Mouse (Mus musculus) embryo, embryonic 10.5 days (tissue): Measurements from ENCODE around the gene Casc1.

Experiments
- DNase-seq: peaks from one replicate; pipeline ENCODE4 v3.0.0-alpha.2; 2015; ENCODE audit warnings: low spot score

The Casc1 gene

GRCm38 (mm10) chr6:145202432-145203125 lies 8.2 kb downstream of the Casc1 start:
- no peak for DNase-seq

DNA sequence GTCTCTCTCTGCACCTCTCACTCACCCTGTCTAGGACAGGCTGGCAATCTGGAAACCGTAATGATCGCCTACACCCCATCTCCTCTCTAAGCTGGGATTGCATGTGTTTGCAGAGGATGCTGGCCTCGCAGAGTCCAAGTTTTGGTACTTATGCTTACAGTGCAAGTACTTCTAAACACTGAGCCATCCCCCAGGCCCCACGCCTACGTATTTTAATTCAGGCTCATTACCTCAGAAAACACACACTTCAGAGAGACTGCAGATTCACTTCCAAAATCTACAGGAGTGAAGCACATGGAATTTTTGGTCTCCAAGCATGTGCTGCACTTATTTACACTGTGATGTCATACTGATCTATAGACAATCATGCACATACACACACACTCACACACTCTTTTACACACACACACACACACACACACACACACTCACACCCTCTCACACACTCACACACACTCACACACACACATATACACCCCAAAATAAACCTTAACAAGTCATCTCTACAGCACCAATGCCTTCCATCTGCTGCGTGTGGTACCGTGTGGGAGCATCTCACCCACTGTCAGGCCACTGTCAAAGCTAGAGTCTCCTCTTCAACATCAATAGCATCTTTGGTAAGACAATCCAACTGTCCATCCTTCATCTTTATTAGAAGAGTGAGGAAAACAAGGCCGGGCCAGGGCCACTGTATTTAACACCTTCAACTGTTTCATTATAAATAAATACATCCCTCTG lies 12.7 kb downstream of the Casc1 start:
- no peak for DNase-seq

GRCm38 (mm10) chr6:145193446-145193845 lies 17.4 kb downstream of the Casc1 start:
- DNase-seq = no peak

- no peak for DNase-seq
Observed at GRCm38 (mm10) chr6:145193038-145193437, 17.8 kb downstream of the Casc1 start.

DNA sequence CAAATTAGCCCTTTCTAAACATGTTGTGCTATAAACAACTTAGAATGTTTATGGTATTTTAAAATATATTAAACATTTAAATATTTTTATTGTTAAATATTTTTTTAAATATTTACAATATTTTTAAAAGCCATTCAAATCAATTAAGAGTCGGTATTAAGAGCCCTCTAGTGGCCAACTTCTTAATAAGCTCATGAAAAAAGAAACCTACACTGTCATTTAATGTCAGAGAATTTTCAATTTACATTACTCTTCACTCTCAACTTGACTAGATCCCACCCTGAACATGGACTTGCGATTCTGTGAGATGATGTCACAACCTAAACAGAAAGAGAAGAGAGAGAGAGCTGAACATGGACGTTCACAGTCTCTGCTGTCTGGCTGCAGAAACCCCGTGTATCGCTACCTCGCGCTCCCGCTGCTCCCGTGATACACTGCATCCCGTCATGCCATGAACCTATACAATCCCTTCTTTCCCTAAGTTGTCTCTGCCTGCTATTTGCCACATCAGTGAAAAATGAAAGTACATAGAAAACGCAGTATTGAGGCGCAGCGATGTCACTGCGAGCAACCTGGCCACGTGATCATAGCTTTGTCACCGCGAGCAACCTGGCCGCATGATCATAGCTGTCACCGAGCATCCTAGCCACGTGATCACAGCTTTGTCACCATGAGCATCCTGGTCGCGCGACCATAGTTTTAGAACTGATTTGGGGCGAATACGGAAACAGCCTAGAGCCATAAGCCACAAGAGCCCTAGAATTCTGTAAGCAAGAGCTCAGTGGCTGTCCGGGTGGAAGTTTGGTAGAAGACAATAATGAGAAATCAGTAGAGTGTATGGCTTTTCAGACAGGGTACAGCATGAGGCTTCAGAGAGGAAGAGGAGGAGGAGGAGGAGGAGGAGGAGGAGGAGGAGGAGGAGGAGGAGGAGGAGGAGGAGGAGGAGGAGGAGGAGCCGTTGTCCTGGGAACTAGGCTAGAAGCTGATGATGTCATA lies 23.4 kb downstream of the Casc1 start:
- DNase-seq = peak; percentile 73

DNA sequence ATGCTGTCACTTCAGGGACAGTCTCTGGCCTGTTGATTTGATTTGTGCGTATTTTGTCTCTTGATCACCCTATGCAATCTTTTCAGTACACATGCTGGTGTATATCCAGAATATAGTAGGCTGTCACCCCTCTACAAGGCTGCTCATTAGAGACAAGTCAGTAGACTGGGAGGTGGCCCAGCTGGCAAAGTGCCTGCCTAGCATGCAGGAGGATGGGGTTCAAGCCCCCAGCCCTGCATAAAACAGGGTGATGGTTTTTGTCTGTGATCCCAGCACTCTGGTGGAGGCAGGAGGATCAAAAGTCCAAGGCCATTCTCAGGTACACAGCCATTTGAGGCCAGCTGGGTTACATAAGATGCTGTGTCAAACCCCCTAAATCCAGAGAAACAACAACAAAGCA lies 24.7 kb downstream of the Casc1 start:
- no peak for DNase-seq

DNA sequence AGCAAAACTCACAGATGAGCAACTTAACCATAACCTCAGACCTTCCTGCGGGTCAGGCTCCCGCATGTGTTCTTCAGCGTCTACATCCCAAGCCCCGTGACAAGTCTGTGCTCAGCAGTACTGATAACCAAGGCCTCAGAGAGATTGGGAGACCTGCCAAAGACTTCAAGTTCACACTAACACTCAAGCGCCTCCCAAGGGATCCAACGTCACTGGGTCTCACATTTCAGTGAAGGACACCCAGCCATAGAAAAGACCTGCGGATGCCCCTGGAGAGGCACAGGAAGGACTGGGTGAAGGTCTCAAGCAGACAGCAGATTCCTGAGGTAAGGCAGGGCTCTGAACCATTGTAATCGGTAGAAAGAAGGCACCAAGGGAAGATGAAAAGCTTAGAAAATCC lies 28.8 kb downstream of the Casc1 start:
- DNase-seq = no peak

DNA sequence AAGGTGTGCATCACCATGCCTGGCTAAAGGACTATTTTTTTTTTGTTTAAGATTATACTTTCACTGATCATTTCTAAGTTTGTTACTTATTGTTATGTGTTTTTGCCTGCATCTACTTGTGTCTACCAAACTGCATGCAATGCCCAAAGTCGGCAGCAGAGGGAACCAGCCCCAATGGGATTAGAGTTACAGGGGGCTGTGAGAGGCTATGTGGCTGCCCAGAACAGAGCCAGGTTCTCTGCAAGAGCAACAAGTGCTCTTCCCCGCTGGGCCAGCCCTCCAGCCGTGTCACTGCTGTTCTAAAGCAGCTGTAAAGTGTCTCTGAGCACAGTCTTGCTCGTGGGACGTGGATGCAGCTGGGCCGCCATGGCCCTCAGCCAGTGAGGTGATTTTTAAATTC lies 31.1 kb downstream of the Casc1 start:
- peak; percentile 84 for DNase-seq

DNA sequence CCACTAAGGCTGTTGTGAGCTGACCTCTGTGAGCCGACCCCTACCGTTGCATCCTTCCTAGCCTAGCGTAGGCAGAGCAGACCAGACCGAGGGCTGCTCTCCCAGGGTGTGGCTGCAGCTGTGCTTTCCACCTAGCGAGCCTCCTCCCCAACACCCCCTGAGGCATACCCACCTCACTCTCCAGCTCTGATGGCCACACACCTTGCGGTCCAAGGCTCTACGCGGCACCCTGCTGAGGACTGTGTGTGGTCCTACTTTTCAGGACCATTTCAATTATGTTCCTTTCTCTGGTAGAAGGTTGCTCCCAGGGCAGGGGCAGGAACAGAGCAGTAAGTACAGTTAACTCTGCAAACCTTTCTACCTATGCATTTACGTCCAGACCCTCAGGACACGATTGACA lies 34.3 kb downstream of the Casc1 start:
- DNase-seq = no peak

GRCm38 (mm10) chr6:145175571-145175981 lies 35.2 kb downstream of the Casc1 start:
- peak; percentile 27 for DNase-seq

GRCm38 (mm10) chr6:145173781-145174191 lies 37.0 kb downstream of the Casc1 start:
- DNase-seq = peak; percentile 75

DNA sequence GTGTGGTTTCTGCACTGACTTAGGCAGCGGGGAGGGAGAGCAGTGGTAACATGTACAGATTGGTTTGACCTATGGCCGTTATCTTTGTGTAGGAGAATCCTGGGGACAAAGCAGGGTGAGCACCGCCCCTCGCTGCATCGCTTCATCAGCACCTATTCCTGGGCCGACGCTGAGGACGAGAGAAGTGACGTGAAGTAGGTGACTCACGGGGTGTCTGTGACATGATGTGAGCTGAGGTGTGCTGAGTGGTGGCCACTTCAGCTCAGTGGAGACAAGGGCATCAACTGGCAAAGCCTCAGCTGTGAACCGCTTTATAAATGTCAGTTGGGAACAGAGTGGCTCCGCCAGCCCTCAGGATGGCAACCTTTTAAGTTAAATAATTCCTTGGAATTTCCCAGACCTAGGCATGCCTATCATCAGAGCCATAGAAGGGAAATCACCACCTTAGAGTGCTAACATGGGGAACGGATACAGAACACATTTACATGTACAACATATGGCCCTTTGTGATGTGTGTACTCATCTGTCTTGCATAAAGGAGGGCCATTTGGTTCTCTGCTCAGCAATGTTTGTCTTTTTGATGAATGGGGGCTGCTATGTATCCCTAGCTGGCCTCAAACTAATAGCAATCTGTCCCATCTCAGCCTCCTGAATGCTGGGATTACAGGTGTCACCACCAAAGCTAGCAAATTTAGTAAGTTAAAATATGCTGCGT lies 38.8 kb downstream of the Casc1 start:
- no peak for DNase-seq

DNA sequence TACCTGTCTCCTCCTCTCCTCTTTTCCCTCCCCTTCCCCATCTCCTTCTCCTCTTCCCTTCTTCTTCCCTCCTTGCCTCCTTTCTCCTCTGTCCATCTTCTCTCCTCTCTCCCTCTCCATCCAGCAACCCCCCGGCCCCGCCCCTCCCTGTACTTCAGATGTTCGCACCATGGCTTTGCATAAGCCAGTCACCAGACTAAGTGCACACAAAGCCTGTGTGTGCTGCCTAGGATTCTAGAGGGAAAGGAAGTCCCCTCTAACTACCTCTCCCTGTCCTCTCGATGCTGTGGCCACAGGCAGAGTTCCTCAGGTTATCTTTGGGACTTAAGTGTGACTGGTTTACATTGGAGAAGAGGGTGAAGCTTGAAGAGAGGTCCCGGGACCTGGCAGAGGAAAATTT lies 50.2 kb downstream of the Casc1 start:
- no peak for DNase-seq

GRCm38 (mm10) chr6:145158619-145159018 lies 52.2 kb downstream of the Casc1 start:
- DNase-seq = no peak

DNA sequence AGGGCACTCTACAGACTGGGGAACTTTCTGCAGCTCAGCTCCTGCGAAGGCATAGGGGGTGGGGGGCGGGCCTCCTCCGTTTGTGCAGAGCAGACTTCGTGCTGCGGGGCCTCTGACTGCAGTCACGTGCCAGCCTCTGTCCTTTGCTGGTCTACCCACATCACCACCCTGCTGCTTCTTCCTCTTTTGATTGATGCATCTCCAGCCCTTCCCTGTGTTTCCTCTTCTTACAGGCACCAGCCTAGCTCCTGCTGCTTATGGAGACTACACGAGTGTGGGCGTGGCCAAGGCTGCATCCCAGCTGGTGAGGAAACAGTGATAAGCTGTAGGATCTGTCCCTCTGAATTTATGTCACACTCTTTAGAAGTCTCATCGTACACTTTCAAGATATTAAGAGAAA lies 61.8 kb downstream of the Casc1 start:
- DNase-seq = no peak

GRCm38 (mm10) chr6:145147716-145148115 lies 63.1 kb downstream of the Casc1 start:
- no peak for DNase-seq

DNA sequence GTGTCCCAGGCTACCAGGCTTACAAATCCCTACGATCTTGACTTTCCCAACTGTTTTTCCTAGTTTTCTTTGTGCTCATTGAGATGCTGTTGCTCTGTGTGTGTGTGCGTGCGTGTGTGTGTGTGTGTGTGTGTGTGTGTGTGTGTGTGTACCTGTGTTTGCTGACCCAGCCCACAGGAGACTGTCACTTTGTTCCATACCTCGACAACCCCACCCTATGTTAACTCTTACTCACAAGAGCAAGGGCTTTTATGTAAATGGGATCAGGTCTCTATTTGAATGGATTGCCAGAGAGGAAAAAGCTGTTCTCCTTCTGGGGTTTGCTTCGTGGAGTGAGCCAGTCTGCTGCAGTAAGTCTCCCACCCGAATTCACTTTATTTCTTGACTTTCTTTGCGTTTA lies 65.6 kb downstream of the Casc1 start:
- no peak for DNase-seq

- DNase-seq = no peak
Observed at GRCm38 (mm10) chr6:145141827-145142226, 69.0 kb downstream of the Casc1 start.

DNA sequence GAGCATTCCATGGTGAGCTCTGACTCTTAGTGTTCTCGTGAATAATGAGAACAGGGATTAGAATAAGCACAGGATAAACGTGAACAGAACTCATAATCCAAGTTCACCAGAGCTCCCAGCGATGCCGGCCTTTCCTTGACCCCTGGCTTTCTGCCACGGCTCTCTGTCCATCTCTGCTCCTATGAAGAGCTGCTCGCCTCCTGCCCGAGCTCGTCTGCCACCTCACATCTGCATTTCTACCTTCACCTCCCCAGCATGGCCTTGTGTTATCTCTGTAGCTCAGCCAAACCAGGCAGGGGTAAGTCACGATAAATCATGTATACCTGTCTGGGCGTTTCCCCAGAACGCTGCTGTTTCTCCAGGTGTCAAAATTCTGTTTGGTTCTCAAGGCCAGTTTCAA lies 70.1 kb downstream of the Casc1 start:
- DNase-seq = no peak

DNA sequence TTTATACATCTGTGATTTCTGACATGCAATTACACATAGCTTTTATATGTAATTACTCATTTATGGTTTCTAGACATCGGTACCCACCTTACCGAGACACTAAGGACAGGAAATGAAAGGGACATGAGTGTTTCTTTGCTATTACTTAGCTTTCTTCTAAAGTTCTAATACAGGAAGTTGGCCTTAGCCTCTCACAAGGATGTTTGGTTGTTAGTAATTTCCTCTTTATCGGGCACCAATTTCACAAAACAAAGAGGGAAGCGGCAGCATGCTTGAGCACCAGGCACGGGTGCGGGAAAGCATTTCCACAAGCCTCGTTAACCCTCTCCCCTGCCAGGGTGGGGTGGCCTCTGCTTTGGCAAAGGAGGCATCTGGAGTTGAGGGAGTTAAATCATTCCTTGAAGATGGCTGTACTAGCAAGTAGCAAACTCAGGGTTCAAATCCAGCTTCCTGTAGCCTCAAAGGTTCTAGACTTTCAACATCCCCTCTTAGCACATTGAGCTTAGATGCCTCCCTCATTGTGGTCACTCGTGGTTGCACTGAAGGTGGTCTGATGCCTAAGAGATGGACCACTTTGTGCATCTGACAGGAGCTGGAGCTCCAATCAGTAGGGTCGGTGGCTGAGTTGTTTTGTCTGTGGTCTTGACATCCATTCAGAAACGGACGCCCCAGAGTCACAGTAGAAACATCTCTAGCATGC lies 70.9 kb downstream of the Casc1 start:
- DNase-seq = no peak

GRCm38 (mm10) chr6:145139236-145139635 lies 71.6 kb downstream of the Casc1 start:
- DNase-seq = no peak
